Mouse (Mus musculus) liver, embryonic 14.5 days (tissue): ENCODE results near the gene Dexi.

ENCODE experiments used
- CTCF ChIP-seq: IDR thresholded peaks from 2 replicates; pipeline ENCODE4 v1.5.1; 2016; ENCODE audit warnings: antibody characterized with exemption, low read depth, control low read depth
- EP300 ChIP-seq: IDR thresholded peaks from 2 replicates; pipeline ENCODE4 v1.6.1; 2016; ENCODE audit warnings: antibody characterized with exemption, low read depth

DNA sequence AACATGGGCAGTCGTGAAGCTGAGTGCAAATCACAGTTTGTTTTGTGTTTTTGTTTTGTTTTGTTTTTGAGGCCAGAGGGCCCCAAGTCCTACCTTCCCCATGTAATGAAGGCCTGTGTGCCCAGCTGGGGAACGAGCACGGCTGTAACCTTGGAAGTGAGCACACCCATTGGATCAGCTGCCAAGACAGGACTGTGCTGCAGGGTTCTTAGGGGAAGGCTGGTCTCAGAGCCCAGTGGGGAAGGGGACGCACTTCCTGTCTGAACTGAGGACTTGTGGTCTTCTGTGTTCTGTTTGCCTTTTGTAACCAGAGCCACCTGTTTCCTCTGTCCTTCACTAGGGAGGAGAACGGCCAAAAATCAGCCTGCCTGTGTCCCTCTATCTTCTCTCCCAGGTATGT lies 34.7 kb upstream of the Dexi start:
- TF ChIP-seq CTCF (no peak), EP300 (no peak)
